Mouse (Mus musculus) hematopoietic multipotent progenitor cell, adult 10-12 weeks (in vitro differentiated cells): ENCODE results near the gene Cfap206. TPM values are rescaled to one million over a fixed set of nuclear protein-coding genes. Genes with fewer than 3 reads are reported as not detected.

Experiments
- polyA plus RNA-seq: library from polyadenylated mRNA; stranded (reverse); fragments of >175 nt; gene quantifications from 2 replicates; pipeline ENCODE4 v1.2.3, GENCODE M21; 2012; ENCODE audit warnings: low replicate concordance

Cfap206 gene
- polyA plus RNA-seq: not detected in 2 replicates

DNA sequence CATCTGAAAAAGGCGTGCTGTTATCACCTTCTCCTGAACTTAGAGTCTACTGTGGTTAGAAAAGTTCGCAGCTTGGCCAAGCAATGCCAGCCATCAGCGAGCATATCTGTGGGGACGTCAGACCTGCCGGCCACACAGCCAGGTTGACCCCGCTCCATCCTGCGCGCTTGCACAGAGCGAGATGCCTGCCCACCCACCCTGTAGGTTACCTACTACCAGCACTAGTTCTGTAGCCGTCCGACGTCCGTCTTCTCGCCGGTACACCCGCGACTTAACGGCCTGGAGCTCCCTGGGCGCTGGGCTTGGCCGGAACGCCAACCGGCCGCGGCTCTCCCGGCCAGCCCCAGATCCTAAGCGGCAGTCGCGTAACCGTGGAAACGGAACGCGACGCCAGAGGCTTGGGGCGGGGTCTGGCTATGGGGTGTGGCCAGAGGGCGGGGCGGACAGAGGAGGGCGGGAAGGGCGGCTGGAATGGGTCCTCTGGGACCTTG is at the start of gene Cfap206:
Cfap206 (minus strand) TSS at position 356 of the 491 bp plus-strand sequence.

DNA sequence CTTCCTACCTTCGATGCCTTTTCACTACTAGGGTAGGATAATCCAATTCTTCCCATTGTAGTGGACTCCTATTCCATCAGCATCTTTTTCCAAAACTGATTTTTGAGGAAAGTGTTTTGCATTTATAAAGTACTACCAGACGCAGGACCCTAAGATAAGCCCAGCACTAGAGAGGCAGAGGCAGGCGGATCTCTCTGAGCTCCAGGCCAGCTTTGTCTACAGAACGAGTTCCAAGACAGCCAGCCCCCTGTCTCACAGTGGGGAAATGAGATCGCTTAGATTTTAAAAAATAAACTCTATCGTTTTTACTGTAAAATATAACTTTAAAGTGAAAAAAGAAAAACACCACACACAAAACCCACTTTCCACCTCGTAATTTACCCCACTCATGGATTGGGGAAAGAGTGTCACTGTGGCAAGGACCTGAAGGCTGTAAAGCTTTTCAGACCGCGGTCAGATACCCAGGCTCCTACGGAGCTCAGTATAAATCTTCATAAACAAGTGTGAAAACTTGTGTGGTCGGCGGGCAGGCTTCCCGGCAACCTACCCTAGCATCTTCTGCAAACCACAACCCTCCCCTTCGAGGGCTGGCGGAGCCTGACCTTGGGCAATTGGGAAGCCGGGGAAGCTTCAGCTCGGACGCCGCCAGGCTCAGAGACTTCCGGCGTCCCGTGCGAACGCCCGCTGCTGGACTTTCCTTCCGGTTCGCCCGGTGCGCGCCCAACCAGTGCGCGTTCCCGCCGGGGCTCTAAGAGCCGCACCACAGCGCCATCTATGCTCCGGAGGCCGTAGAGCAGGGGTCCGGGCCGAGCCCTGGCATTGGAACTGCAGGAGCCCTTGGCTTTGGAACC is 47.9 kb upstream of the Cfap206 start, which contains the start of gene Smim8:
Smim8 (minus strand) TSS at position 747 of the 851 bp plus-strand sequence.

DNA sequence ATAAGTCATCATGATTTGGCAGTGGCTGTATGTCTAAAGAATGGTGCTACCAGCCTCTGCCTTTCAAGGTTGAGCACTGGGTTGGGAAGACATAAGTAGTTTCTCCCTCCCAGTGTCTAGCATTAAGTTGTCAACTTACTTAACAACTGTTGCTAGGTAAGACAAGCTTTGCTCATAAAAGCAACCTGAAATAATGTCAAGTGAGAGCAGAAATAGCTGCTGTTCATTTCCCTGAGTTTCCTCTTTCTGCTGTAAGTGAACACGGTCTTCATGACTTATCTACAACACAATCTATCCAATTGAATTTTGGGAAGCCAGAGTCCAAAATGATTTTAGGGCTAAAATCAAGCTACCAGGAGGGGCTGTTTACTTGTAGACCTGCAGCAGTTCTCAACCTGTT is 26.2 kb upstream of the Cfap206 start, which contains the start of gene Gm136:
Gm136 (minus strand) TSS at position 101 of the 400 bp plus-strand sequence.

DNA sequence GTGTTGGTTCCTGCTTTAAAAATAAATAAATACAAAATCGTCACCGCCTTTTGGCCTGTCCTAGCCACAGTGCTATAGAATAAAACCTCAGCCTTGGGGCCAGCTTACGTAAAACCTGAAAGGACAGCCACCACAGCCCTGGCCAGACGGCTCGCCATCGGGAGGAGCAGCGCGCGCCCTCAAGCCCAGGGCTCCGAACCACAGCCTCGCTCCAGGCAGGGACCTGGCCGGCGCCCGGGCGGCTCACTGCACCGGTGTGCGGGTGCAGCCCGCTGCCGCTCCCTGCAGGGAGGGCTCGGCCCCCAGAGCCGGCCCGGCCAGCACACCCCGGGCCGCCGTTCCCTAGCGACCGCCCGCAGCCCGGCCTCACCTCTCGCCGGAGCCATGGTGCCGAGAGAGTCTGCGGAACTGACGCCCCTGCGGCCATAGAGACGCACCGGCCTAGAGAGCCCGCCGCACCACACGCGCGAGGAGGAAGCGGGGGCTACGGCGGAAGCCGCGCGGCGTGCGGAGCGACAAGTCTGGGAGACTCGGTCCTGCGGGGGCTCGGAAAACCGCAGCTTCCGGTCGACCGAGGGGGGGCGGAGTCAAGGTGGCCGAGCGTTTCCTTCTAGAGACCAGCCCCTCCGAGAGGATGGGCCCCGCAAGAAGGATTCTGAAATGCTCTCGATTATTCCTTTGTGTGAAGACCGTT is 43.0 kb downstream of the Cfap206 start, which contains the start of gene Slc35a1:
Slc35a1 (minus strand) TSS at position 565 of the 694 bp plus-strand sequence.

Other genes with a start within 250 kb of the Cfap206 start
- gene Akirin2, start 179.3 kb downstream of the Cfap206 start, polyA plus RNA-seq: 45.9 and 78.7 TPM in 2 replicates
- gene Orc3, start 115.3 kb downstream of the Cfap206 start, polyA plus RNA-seq: 1.7 and 5.1 TPM in 2 replicates
- gene Rars2, start 115.2 kb downstream of the Cfap206 start, polyA plus RNA-seq: 1.6 and 2.4 TPM in 2 replicates
- 1.2 and 2.0 TPM in 2 replicates for gene Slc35a1, start 42.8 kb downstream of the Cfap206 start, polyA plus RNA-seq
- not detected in 2 replicates for gene Gm136, start 26.1 kb upstream of the Cfap206 start, polyA plus RNA-seq
- gene Smim8, start 48.2 kb upstream of the Cfap206 start, polyA plus RNA-seq: 4.4 and 15.0 TPM in 2 replicates
- gene Zfp292, start 152.8 kb upstream of the Cfap206 start, polyA plus RNA-seq: 2.8 and 4.2 TPM in 2 replicates
- gene Cga, start 163.6 kb upstream of the Cfap206 start, polyA plus RNA-seq: not detected in 2 replicates